Comparison of ENCODE assay signal across 8 mouse cellular contexts in genomic region chrX:142681616-142682141, GRCm38 (mm10). TPM values are rescaled to one million over a fixed set of nuclear protein-coding genes. Genes with fewer than 3 reads are reported as not detected.
DNase-seq lines count a peak whose midpoint lies in the region; ATAC-seq and TF ChIP-seq lines count a peak whose summit lies in the region.

No protein-coding gene starts in this region.

- H3K9ac ChIP-seq in intestine, postnatal 0 days (ENCODE audit: low read depth, low read length) = peak overlapping the region; percentile 49
- H3K9ac ChIP-seq in lung, embryonic 16.5 days (ENCODE audit: low read length) = peak overlapping the region; percentile 75

- peak overlapping the region; percentile 73 for H3K27ac ChIP-seq in intestine, postnatal 0 days (ENCODE audit: low read depth, low read length)
- H3K27ac ChIP-seq in lung, embryonic 16.5 days (ENCODE audit: low read length) = peak overlapping the region; percentile 97
- no peak overlapping the region for H3K27ac ChIP-seq in olfactory bulb, adult 2 months (ENCODE audit: insufficient read depth, low read depth, low read length)

- no peak for TF ChIP-seq CTCF in intestine, postnatal 0 days (IDR thresholded peaks at IDR 0.05; ENCODE audit: low read depth)
- TF ChIP-seq CTCF in olfactory bulb, adult 2 months (IDR thresholded peaks at IDR 0.05; ENCODE audit: insufficient read depth, low read depth, low read length) = no peak

- peak overlapping the region; percentile 56 for H3K4me3 ChIP-seq in intestine, postnatal 0 days (ENCODE audit: low read depth, low read length)
- peak overlapping the region; percentile 64 for H3K4me3 ChIP-seq in lung, embryonic 16.5 days (ENCODE audit: low read length)
- peak overlapping the region; percentile 83 for H3K4me3 ChIP-seq in olfactory bulb, adult 2 months (ENCODE audit: insufficient read depth, low read depth, low read length)

- ATAC-seq in intestine, postnatal 0 days = peak; percentile 69
- peak; percentile 91 for ATAC-seq in lung, embryonic 16.5 days (ENCODE audit: low read depth)

- intact Hi-C loops in gastrocnemius, postnatal 14 days (cut with DNase I; ENCODE audit: low total_unique reads) = no loop called here

- H3K4me2 ChIP-seq in intestine, postnatal 0 days (replicated peaks; ENCODE audit: low read depth) = peak overlapping the region; percentile 70
- H3K4me2 ChIP-seq in lung, embryonic 16.5 days (ENCODE audit: low read depth, low read length) = peak overlapping the region; percentile 71

- no peaks in the 10 kb centered on the region for H3K4me1 ChIP-seq in intestine, postnatal 0 days (replicated peaks; ENCODE audit: control insufficient read depth, insufficient read depth, low read length)
- peaks cover 15% of the 10 kb centered on the region; the same call in 1 of the 2 replicates for H3K4me1 ChIP-seq in lung, embryonic 16.5 days (replicated peaks; ENCODE audit: control insufficient read depth, insufficient read depth, low read length)
- peaks cover 11% of the 10 kb centered on the region for H3K4me1 ChIP-seq in olfactory bulb, adult 2 months (ENCODE audit: control insufficient read depth, insufficient read depth, low read length)

- no peaks in the 10 kb centered on the region for H3K27me3 ChIP-seq in intestine, postnatal 0 days (replicated peaks; ENCODE audit: control insufficient read depth, insufficient read depth, low read length)
- no peaks in the 10 kb centered on the region for H3K27me3 ChIP-seq in lung, embryonic 16.5 days (ENCODE audit: control insufficient read depth, insufficient read depth, low read depth, low read length)

- no peak for TF ChIP-seq POLR2A in olfactory bulb, adult 2 months (IDR thresholded peaks at IDR 0.05; ENCODE audit: insufficient read depth, low read depth, low read length)

- DNase-seq in spleen, postnatal 36 days (ENCODE audit: low spot score in 2 of 2) = peak; percentile 50 to 65
- no peak for DNase-seq in spleen, adult 18-20 months
- DNase-seq in brain, adult 2 months (ENCODE audit: low read depth, low spot score) = peak; percentile 29
- DNase-seq in gastrocnemius, postnatal 14 days = peak; percentile 71
- no peak for DNase-seq in natural killer cell, adult 2 months (ENCODE audit: low spot score in 2 of 2)

- H3K9me3 ChIP-seq in intestine, postnatal 0 days (ENCODE audit: control insufficient read depth) = no peaks in the 10 kb centered on the region
- H3K9me3 ChIP-seq in lung, embryonic 16.5 days (ENCODE audit: control insufficient read depth, low read length) = no peaks in the 10 kb centered on the region

- no peaks in the 10 kb centered on the region for H3K36me3 ChIP-seq in intestine, postnatal 0 days (ENCODE audit: control insufficient read depth, insufficient read depth)
- H3K36me3 ChIP-seq in lung, embryonic 16.5 days (ENCODE audit: control insufficient read depth, insufficient read depth, low read length) = no peaks in the 10 kb centered on the region

- WGBS in intestine, postnatal 0 days = 21% methylated on average over 6 of the region's 43 CpGs
- WGBS in lung, embryonic 16.5 days = no CpG with 5 or more reads among the region's 43 CpGs
- 16% methylated on average over 26 of the region's 43 CpGs for WGBS in olfactory bulb, adult 2 months

RNA-seq across cellular contexts. Expression of gene Tmem164, which starts 0.5 kb away (rescaled TPM):
- total RNA-seq in gastrocnemius, postnatal 14 days (2021) = 1 to 10 TPM; 4.8 to 5.6 TPM
- polyA plus RNA-seq in intestine, postnatal 0 days (2015; fragmentation: Nextera tagmentation; extraction: Ambion mirVana) = 14.3 and 15.3 TPM in 2 replicates
- polyA plus RNA-seq in lung, embryonic 16.5 days (2015; fragmentation: Nextera tagmentation; extraction: Ambion mirVana) = 49.4 TPM in 2 replicates
- not detected in 2 replicates for polyA plus RNA-seq in olfactory bulb, adult 2 months (2012; ENCODE audit: insufficient read depth, insufficient read length, low replicate concordance, missing spikeins)

Comparison
In these comparisons a context has a peak if more than half of its experiments do, and no peak if none do; other contexts are left out.
1. DNase-seq: peak in spleen, postnatal 36 days (2 of 2), brain, adult 2 months (single experiment) and gastrocnemius, postnatal 14 days (single experiment); none in spleen, adult 18-20 months (0 of 2) and natural killer cell, adult 2 months (0 of 2).
2. Peak in every context shown above with its lines, with median percentiles within 50 percentile points of each other: H3K4me3 ChIP-seq.